Mouse (Mus musculus): ENCODE data around the gene Mbtps1. TPM values are rescaled to one million over a fixed set of nuclear protein-coding genes. Genes with fewer than 3 reads are reported as not detected.
A peak's percentile ranks its signal among the peaks of the same experiment; 100 is the strongest.

Mbtps1 gene
- polyA plus RNA-seq, 1 experiment from 2014 or later, result 32.8 TPM

DNA sequence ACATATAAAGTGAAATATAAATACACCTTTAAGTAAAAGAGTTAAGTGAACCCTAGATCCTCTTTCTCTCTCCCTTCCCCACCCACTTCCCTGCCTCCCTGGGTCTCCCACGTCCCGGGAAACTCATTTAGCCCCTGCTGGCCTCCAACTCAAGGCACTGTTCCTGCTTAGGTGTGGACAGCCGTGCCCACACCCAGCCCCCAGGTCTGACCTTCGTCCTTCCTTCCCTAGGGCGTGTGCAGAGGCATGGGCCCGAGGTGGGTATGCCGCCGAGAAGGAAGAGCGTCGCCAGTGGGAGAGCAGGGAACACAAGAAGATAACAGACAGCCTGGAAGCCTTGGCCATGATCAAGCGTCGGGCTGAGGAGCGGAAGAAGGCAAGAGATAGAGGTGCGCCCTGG lies 31.8 kb upstream of the Mbtps1 start:
- Histone ChIP-seq H3K4me2 (replicated peaks; ENCODE audit: low read depth) (peak overlapping the region; percentile 30; the same call in 1 of the 2 replicates), H3K36me3 (ENCODE audit: control insufficient read depth, insufficient read depth) (no peaks in the 10 kb centered on the region), H3K4me1 (replicated peaks; ENCODE audit: control insufficient read depth, insufficient read depth, low read length) (peaks cover 23% of the 10 kb centered on the region; the same call in 1 of the 2 replicates), H3K27ac (ENCODE audit: low read depth, low read length) (peak overlapping the region; percentile 62), H3K9me3 (ENCODE audit: control insufficient read depth) (no peaks in the 10 kb centered on the region), H3K9ac (ENCODE audit: low read depth, low read length) (no peak overlapping the region), H3K27me3 (replicated peaks; ENCODE audit: control insufficient read depth, insufficient read depth, low read length) (no peaks in the 10 kb centered on the region), H3K4me3 (ENCODE audit: low read depth, low read length) (no peak overlapping the region)
- ATAC-seq, result peak; percentile 87
- 48% methylated on average over 14 of the region's 14 CpGs for WGBS
- peak; percentile 42 for TF ChIP-seq CTCF (IDR thresholded peaks at IDR 0.05; ENCODE audit: low read depth)

DNA sequence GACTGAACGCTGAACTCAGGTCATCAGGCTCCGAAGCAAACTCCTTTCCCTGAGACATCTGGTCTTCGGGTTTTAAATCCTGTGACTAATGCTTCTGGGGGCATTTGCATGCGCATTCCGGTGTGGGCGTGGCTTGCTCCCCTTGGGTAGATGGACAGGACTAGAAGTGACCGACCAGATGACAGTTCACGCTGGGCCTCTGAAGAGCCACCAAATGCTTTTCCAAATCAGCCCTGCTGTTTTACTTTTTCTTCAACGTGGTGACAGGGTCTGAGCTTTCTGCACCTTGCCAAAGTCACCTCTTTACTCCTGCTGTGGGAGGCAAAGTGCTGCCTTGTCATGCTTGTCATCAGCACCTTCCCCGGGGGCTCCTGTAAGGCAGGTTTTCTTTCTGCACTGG lies 30.3 kb upstream of the Mbtps1 start:
- no peak overlapping the region for H3K27ac ChIP-seq (ENCODE audit: low read depth, low read length)
- no peaks in the 10 kb centered on the region for H3K27me3 ChIP-seq (replicated peaks; ENCODE audit: control insufficient read depth, insufficient read depth, low read length)
- no peak overlapping the region for H3K4me3 ChIP-seq (ENCODE audit: low read depth, low read length)
- TF ChIP-seq CTCF (IDR thresholded peaks at IDR 0.05; ENCODE audit: low read depth), result no peak
- ATAC-seq, result no peak
- no peaks in the 10 kb centered on the region for H3K9me3 ChIP-seq (ENCODE audit: control insufficient read depth)
- no peak overlapping the region for H3K9ac ChIP-seq (ENCODE audit: low read depth, low read length)
- no peak overlapping the region for H3K4me2 ChIP-seq (replicated peaks; ENCODE audit: low read depth)
- no peaks in the 10 kb centered on the region for H3K36me3 ChIP-seq (ENCODE audit: control insufficient read depth, insufficient read depth)
- 45% methylated on average over 10 of the region's 10 CpGs for WGBS
- H3K4me1 ChIP-seq (replicated peaks; ENCODE audit: control insufficient read depth, insufficient read depth, low read length), result 0 out of 2 replicates have a peak, but pooled peaks cover 10% of the 10 kb centered on the region

DNA sequence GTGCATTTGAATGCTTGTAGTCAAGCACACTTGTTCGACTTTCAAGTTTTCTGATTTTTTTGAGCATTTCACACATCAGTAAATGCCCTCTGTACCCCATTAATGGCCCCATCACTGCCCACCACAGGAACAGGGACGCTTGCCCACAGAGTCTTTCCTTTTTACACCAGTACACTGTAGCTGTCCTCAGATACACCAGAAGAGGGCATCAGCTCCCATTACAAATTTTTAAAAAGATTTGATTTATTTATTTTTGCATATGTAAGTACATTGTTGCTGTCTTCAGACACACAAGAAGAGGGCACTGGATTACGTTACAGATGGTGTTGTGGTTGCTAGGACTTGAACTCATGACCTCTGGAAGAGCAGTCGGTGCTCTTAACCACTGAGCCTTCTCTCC lies 29.8 kb upstream of the Mbtps1 start:
- 0 out of 2 replicates have a peak, but pooled peaks cover 10% of the 10 kb centered on the region for H3K4me1 ChIP-seq (replicated peaks; ENCODE audit: control insufficient read depth, insufficient read depth, low read length)
- 65% methylated on average over 4 of the region's 4 CpGs for whole genome bisulfite sequencing
- ATAC-seq, result no peak
- H3K27ac ChIP-seq (ENCODE audit: low read depth, low read length), result no peak overlapping the region
- TF ChIP-seq CTCF (IDR thresholded peaks at IDR 0.05; ENCODE audit: low read depth), result peak; percentile 45
- no peak overlapping the region for H3K9ac ChIP-seq (ENCODE audit: low read depth, low read length)
- no peak overlapping the region for H3K4me2 ChIP-seq (replicated peaks; ENCODE audit: low read depth)
- H3K36me3 ChIP-seq (ENCODE audit: control insufficient read depth, insufficient read depth), result no peaks in the 10 kb centered on the region
- H3K9me3 ChIP-seq (ENCODE audit: control insufficient read depth), result no peaks in the 10 kb centered on the region
- H3K27me3 ChIP-seq (replicated peaks; ENCODE audit: control insufficient read depth, insufficient read depth, low read length), result no peaks in the 10 kb centered on the region
- H3K4me3 ChIP-seq (ENCODE audit: low read depth, low read length), result no peak overlapping the region

DNA sequence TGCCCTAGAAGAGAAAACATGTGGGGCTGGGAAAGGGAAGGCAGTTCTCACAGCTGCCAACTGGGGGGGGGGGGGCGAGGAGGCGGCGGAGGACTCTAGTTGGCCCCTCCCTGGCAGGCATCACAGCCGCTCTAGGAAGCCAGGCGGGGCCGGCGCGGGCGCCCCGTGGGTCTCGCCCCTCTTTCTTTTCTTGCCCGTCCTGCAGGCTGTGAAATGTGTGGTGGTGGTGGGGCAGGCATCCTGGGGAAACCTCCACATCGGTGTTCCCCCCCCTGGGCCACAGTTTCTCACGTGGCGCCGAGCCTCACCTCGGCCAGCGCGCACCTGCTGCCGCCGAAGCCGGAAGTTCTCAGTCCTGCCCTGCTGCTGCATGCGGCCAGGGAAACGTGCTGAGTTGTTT lies 27.4 kb upstream of the Mbtps1 start:
- Histone ChIP-seq H3K27me3 (replicated peaks; ENCODE audit: control insufficient read depth, insufficient read depth, low read length) (no peaks in the 10 kb centered on the region), H3K9me3 (ENCODE audit: control insufficient read depth) (no peaks in the 10 kb centered on the region), H3K4me3 (ENCODE audit: low read depth, low read length) (peak overlapping the region; percentile 31), H3K4me2 (replicated peaks; ENCODE audit: low read depth) (peak overlapping the region; percentile 65), H3K9ac (ENCODE audit: low read depth, low read length) (0 out of 2 replicates have a peak overlapping the region, but pooled peaks have one; percentile 26), H3K36me3 (ENCODE audit: control insufficient read depth, insufficient read depth) (no peaks in the 10 kb centered on the region), H3K4me1 (replicated peaks; ENCODE audit: control insufficient read depth, insufficient read depth, low read length) (peaks cover 5% of the 10 kb centered on the region; the same call in 1 of the 2 replicates), H3K27ac (ENCODE audit: low read depth, low read length) (peak overlapping the region; percentile 60; the same call in 1 of the 2 replicates)
- TF ChIP-seq CTCF (IDR thresholded peaks at IDR 0.05; ENCODE audit: low read depth), result no peak
- ATAC-seq, result no peak
- WGBS, result 24% methylated on average over 21 of the region's 24 CpGs

DNA sequence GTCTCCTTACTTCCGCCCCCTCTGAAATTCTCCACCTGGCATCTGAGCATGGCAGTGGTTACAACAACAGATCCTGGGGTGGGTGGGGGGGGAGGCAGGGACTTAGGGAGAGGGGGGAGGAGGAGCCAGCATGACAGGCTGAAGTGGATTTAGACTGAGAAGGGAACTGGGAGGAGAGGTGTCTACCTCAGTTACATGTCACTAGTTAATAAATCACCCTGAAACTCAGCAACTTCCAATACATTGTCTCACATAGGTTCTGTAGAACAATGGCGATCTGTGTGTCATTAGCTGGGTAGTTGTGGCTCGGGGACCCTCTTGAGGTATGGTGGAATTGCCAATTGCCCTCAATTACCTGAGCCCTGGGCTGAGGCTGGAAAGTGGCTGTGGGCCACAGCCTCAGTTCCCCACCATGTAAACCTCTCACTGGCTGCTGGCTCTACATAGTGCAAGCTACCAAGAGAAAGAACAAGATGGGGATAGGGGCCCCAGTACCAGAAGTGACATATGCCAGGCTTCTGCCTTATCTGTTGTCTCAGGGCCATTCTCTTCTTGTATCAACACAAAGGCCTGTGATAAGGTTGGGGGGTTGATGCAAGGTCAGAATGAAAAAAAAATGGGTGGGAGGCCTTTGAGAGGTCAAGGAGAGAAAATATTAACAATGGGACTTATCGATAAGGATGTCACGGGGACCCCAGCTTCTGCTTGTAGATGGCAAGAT lies 22.1 kb upstream of the Mbtps1 start:
- Histone ChIP-seq H3K4me2 (replicated peaks; ENCODE audit: low read depth) (no peak overlapping the region), H3K9me3 (ENCODE audit: control insufficient read depth) (no peaks in the 10 kb centered on the region), H3K36me3 (ENCODE audit: control insufficient read depth, insufficient read depth) (no peaks in the 10 kb centered on the region), H3K27ac (ENCODE audit: low read depth, low read length) (no peak overlapping the region), H3K9ac (ENCODE audit: low read depth, low read length) (no peak overlapping the region), H3K27me3 (replicated peaks; ENCODE audit: control insufficient read depth, insufficient read depth, low read length) (no peaks in the 10 kb centered on the region), H3K4me1 (replicated peaks; ENCODE audit: control insufficient read depth, insufficient read depth, low read length) (peaks cover 2% of the 10 kb centered on the region; the same call in 1 of the 2 replicates), H3K4me3 (ENCODE audit: low read depth, low read length) (no peak overlapping the region)
- 38% methylated on average over 5 of the region's 5 CpGs for WGBS
- TF ChIP-seq CTCF (IDR thresholded peaks at IDR 0.05; ENCODE audit: low read depth), result no peak
- peak; percentile 14; the same call in 1 of the 2 replicates for ATAC-seq

DNA sequence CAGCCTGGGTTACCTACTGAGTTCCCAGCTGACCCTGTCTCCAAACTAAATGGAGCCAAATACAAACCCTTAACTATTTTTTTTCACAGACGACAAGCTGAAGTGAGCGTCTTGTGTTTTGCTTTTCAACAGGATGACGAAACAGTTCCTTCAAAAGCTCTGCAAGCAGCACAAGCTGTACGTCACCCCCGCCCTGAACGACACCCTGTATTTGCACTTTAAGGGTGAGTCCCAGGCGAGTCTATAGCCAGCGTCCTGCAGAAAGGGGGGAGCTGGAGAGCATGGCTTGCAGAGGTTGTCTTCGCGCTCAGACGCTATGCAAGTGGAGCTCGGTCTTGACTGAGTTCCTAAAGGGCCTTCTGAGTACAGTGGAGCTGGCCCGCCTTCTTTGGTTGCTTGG lies 20.6 kb upstream of the Mbtps1 start:
- Histone ChIP-seq H3K36me3 (ENCODE audit: control insufficient read depth, insufficient read depth) (no peaks in the 10 kb centered on the region), H3K27me3 (replicated peaks; ENCODE audit: control insufficient read depth, insufficient read depth, low read length) (no peaks in the 10 kb centered on the region), H3K9ac (ENCODE audit: low read depth, low read length) (no peak overlapping the region), H3K4me2 (replicated peaks; ENCODE audit: low read depth) (no peak overlapping the region), H3K4me1 (replicated peaks; ENCODE audit: control insufficient read depth, insufficient read depth, low read length) (peaks cover 7% of the 10 kb centered on the region; the same call in 1 of the 2 replicates), H3K4me3 (ENCODE audit: low read depth, low read length) (no peak overlapping the region), H3K9me3 (ENCODE audit: control insufficient read depth) (no peaks in the 10 kb centered on the region), H3K27ac (ENCODE audit: low read depth, low read length) (peak overlapping the region; percentile 52)
- TF ChIP-seq CTCF (IDR thresholded peaks at IDR 0.05; ENCODE audit: low read depth), result no peak
- ATAC-seq, result no peak
- WGBS, result 33% methylated on average over 13 of the region's 13 CpGs

Data from intestine, postnatal 0 days (tissue).